13 mouse cellular contexts compared by ENCODE assay signal in the genomic region with DNA sequence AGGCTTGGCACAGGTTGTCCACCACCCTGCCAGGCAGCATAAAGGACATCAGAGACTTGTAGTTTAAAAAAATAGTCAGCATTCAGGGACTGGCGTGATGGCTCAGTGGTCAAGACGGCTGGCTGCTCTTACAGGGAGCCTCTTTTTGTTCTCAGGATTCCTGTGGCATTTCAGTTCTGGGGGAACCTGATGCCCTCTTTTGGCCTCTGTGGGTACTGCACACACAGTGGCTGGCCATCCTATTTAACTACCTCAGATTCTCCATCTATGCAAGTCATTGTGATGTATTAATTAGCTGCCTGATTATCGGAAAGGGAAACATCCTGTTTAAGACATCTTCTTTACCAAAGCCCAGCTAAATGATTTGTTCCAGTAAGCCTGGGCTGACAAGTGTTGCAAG.
DNase-seq lines count a peak whose midpoint lies in the region; ATAC-seq and TF ChIP-seq lines count a peak whose summit lies in the region.
"Had no signal": no experiment of that assay in that cellular context is flagged by ENCODE, and none has a peak within 500 bp of the region (broad histone marks: within the 10 kb centered on the region; RNA-seq: fewer than 3 reads in every experiment).

No protein-coding gene starts in this region.

- H3K9me3 ChIP-seq in heart, postnatal 0 days (replicated peaks; ENCODE audit: control insufficient read depth, low read length): no peaks in the 10 kb centered on the region
- H3K9me3 ChIP-seq in heart, embryonic 12.5 days (replicated peaks): no peaks in the 10 kb centered on the region
- H3K9me3 ChIP-seq in lung, embryonic 14.5 days (ENCODE audit: low read depth, low read length): no peaks in the 10 kb centered on the region
- H3K9me3 ChIP-seq: forebrain, embryonic 12.5 days; limb, embryonic 13.5 days had no signal

- intact Hi-C loops in gastrocnemius, postnatal 36 days (cut with DNase I): no loop called here

- no peak overlapping the region for H3K27ac ChIP-seq in heart, postnatal 0 days (ENCODE audit: low read depth)
- no peak overlapping the region for H3K27ac ChIP-seq in heart, embryonic 12.5 days (ENCODE audit: poor library complexity, severe bottlenecking)
- H3K27ac ChIP-seq in lung, embryonic 14.5 days (ENCODE audit: low read depth): no peak overlapping the region
- H3K27ac ChIP-seq: forebrain, embryonic 12.5 days; limb, embryonic 13.5 days had no signal

- 92% methylated on average over 3 of the region's 3 CpGs for WGBS in heart, postnatal 0 days
- WGBS in heart, embryonic 12.5 days: 83% methylated on average over 3 of the region's 3 CpGs
- WGBS in lung, embryonic 14.5 days: 79% methylated on average over 3 of the region's 3 CpGs

- DNase-seq in heart, postnatal 0 days (ENCODE audit: low spot score): no peak
- DNase-seq in lung, embryonic 14.5 days: peak; percentile 22
- no peak for DNase-seq in lung, postnatal 4 days
- DNase-seq in ES-CJ7 (ENCODE audit: low read depth, low spot score): peak; percentile 66
- no peak for DNase-seq in testis, postnatal 10 days (ENCODE audit: low spot score)
- no peak for DNase-seq in gastrocnemius, postnatal 36 days
- DNase-seq: embryo, embryonic 11 days; kidney, postnatal 10 days; thymus, adult 18-20 months had no signal

- H3K4me3 ChIP-seq in heart, postnatal 0 days (ENCODE audit: low read depth, low read length): no peak overlapping the region
- no peak overlapping the region for H3K4me3 ChIP-seq in heart, embryonic 12.5 days
- H3K4me3 ChIP-seq in lung, embryonic 14.5 days (ENCODE audit: low read depth, low read length): no peak overlapping the region
- H3K4me3 ChIP-seq: forebrain, embryonic 12.5 days; limb, embryonic 13.5 days had no signal

- TF ChIP-seq EP300 in heart, postnatal 0 days (IDR thresholded peaks at IDR 0.05; ENCODE audit: low read depth): no peak

- no peaks in the 10 kb centered on the region; the same call in 1 of the 2 replicates for H3K4me1 ChIP-seq in heart, postnatal 0 days (ENCODE audit: control insufficient read depth, insufficient read depth)
- peaks cover 22% of the 10 kb centered on the region for H3K4me1 ChIP-seq in heart, embryonic 12.5 days (replicated peaks)
- H3K4me1 ChIP-seq in lung, embryonic 14.5 days (ENCODE audit: insufficient read depth): no peaks in the 10 kb centered on the region
- H3K4me1 ChIP-seq: forebrain, embryonic 12.5 days; limb, embryonic 13.5 days had no signal

- TF ChIP-seq CTCF in heart, postnatal 0 days (IDR thresholded peaks at IDR 0.05; ENCODE audit: low read depth): peak; percentile 31; the same call in 1 of the 2 replicates
- TF ChIP-seq CTCF in lung, embryonic 14.5 days (IDR thresholded peaks at IDR 0.05; ENCODE audit: low read depth): peak; percentile 37

- H3K4me2 ChIP-seq in heart, postnatal 0 days (ENCODE audit: low read depth, low read length): no peak overlapping the region
- no peak overlapping the region for H3K4me2 ChIP-seq in heart, embryonic 12.5 days
- H3K4me2 ChIP-seq in lung, embryonic 14.5 days: no peak overlapping the region
- H3K4me2 ChIP-seq: forebrain, embryonic 12.5 days; limb, embryonic 13.5 days had no signal

- H3K27me3 ChIP-seq in heart, postnatal 0 days (ENCODE audit: control insufficient read depth, insufficient read depth, low read length): no peaks in the 10 kb centered on the region
- H3K27me3 ChIP-seq in heart, embryonic 12.5 days (replicated peaks): no peaks in the 10 kb centered on the region
- no peaks in the 10 kb centered on the region for H3K27me3 ChIP-seq in lung, embryonic 14.5 days (ENCODE audit: insufficient read depth, low read length)
- H3K27me3 ChIP-seq: forebrain, embryonic 12.5 days; limb, embryonic 13.5 days had no signal

- no peak for ATAC-seq in heart, postnatal 0 days (ENCODE audit: insufficient read depth, low read depth)
- no peak for ATAC-seq in heart, embryonic 12.5 days (ENCODE audit: insufficient number of reproducible peaks, low FRiP score)
- no peak for ATAC-seq in lung, embryonic 14.5 days (ENCODE audit: insufficient read depth)
- ATAC-seq in megakaryocyte, adult 5-6 weeks (ENCODE audit: poor library complexity, severe bottlenecking): peak; percentile 54

- H3K9ac ChIP-seq in heart, postnatal 0 days (replicated peaks; ENCODE audit: low read depth, low read length): no peak overlapping the region
- no peak overlapping the region for H3K9ac ChIP-seq in heart, embryonic 12.5 days
- H3K9ac ChIP-seq in lung, embryonic 14.5 days: no peak overlapping the region
- H3K9ac ChIP-seq: forebrain, embryonic 12.5 days; limb, embryonic 13.5 days had no signal

- H3K36me3 ChIP-seq in heart, postnatal 0 days (replicated peaks; ENCODE audit: control insufficient read depth, insufficient read depth, low read length): no peaks in the 10 kb centered on the region
- H3K36me3 ChIP-seq in heart, embryonic 12.5 days: no peaks in the 10 kb centered on the region
- no peaks in the 10 kb centered on the region for H3K36me3 ChIP-seq in lung, embryonic 14.5 days (ENCODE audit: insufficient read depth)
- H3K36me3 ChIP-seq: forebrain, embryonic 12.5 days; limb, embryonic 13.5 days had no signal

Comparison
In these comparisons a context has a peak if more than half of its experiments do, and no peak if none do; other contexts are left out.
1. DNase-seq: peak in lung, embryonic 14.5 days (single experiment) and ES-CJ7 (single experiment); none in heart, postnatal 0 days (single experiment), lung, postnatal 4 days (0 of 2), testis, postnatal 10 days (single experiment) and gastrocnemius, postnatal 36 days (0 of 2).